Comparison of ENCODE assay signal across 26 mouse cellular contexts in the genomic region with DNA sequence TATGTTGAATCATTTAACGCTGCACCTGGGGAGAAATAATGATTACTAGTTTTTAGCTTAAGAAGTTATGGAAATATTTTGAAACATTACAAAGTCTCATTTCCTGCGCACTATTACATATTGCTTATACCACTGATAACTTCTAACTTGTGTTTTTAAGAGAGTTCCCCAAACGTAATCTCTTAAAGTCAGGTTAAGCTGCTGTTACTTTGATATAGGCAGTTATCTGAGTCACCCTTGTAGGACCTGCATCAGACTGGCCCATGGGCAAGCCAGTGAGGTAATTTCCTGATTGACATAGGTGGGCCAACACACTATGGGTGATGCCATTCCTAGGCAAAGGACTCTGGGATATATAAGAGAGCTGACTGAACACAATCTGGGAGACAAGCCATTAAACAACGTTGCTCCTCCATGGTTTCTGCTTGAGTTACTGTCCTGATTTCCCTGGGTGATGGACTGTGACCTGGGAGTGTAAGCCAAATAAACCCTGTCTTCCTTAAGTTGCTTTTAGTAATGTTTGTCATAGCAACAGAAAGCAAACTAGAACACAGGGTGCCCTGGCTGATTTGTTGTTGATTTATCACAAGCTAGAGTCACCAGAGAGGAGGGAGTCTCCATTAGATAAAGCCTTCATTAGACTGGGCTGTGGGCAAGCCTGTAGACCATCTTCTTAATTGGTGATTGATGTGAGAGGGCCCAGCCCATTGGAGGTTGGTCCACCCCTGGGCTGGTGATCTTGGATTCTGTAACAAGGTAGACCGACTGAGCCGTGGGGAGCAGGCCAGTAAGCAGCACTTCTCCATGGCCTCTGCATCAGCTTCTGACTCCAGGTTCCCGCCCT.
"Had no signal": no experiment of that assay in that cellular context is flagged by ENCODE, and none has a peak within 500 bp of the region (broad histone marks: within the 10 kb centered on the region; RNA-seq: fewer than 3 reads in every experiment).

No protein-coding gene starts in this region.

- H3K4me2 ChIP-seq: heart, embryonic 12.5 days; hindbrain, embryonic 12.5 days; hindbrain, embryonic 14.5 days; intestine, embryonic 15.5 days; limb, embryonic 12.5 days; liver, embryonic 11.5 days; liver, embryonic 13.5 days; liver, embryonic 15.5 days had no signal

- H3K27me3 ChIP-seq: heart, embryonic 12.5 days; hindbrain, embryonic 12.5 days; intestine, embryonic 15.5 days; limb, embryonic 12.5 days; liver, embryonic 13.5 days; liver, embryonic 15.5 days had no signal

- ATAC-seq: hindbrain, embryonic 16.5 days; inflammation-experienced regulatory T-cells, adult 6 months; intestine, embryonic 15.5 days; intestine, postnatal 0 days had no signal

- DNase-seq: gastrocnemius, adult 2 months; gastrocnemius, postnatal 10 days; gastrocnemius, postnatal 25 days; heart, adult 2 months; heart, postnatal 10 days; heart, postnatal 4 days; kidney, adult 18-20 months; kidney, adult 8-10 months; kidney, postnatal 14 days; liver; liver, embryonic 13.5 days had no signal

- H3K9me3 ChIP-seq: heart, embryonic 10.5 days; heart, embryonic 12.5 days; hindbrain, embryonic 10.5 days; hindbrain, embryonic 12.5 days; intestine, embryonic 15.5 days; limb, embryonic 10.5 days; limb, embryonic 12.5 days; liver, embryonic 13.5 days; liver, embryonic 15.5 days had no signal

- H3K4me3 ChIP-seq: gastrocnemius, adult 2 months; heart, adult 2 months; heart, embryonic 10.5 days; heart, embryonic 12.5 days; hindbrain, embryonic 10.5 days; hindbrain, embryonic 12.5 days; intestine, embryonic 15.5 days; layer of hippocampus, adult 2 months; left cerebral cortex, adult 2 months; limb, embryonic 10.5 days; limb, embryonic 12.5 days; liver, embryonic 13.5 days; liver, embryonic 15.5 days had no signal

- H3K27ac ChIP-seq: gastrocnemius, adult 2 months; heart, adult 2 months; heart, embryonic 10.5 days; hindbrain, embryonic 10.5 days; hindbrain, embryonic 12.5 days; hindbrain, embryonic 14.5 days; intestine, embryonic 15.5 days; layer of hippocampus, adult 2 months; left cerebral cortex, adult 2 months; limb, embryonic 10.5 days; limb, embryonic 12.5 days; liver, embryonic 13.5 days; liver, embryonic 15.5 days had no signal

- H3K4me1 ChIP-seq: heart, embryonic 10.5 days; intestine, embryonic 15.5 days; limb, embryonic 10.5 days; limb, embryonic 12.5 days; liver, embryonic 13.5 days; liver, embryonic 15.5 days had no signal

- H3K36me3 ChIP-seq: heart, embryonic 10.5 days; heart, embryonic 12.5 days; hindbrain, embryonic 10.5 days; hindbrain, embryonic 12.5 days; intestine, embryonic 15.5 days; limb, embryonic 10.5 days; limb, embryonic 12.5 days; liver, embryonic 13.5 days; liver, embryonic 15.5 days had no signal

- H3K9ac ChIP-seq: heart, embryonic 12.5 days; hindbrain, embryonic 12.5 days; hindbrain, embryonic 14.5 days; intestine, embryonic 15.5 days; limb, embryonic 12.5 days; liver, embryonic 13.5 days; liver, embryonic 15.5 days had no signal
